Mouse (Mus musculus) embryonic facial prominence, embryonic 12.5 days (tissue): Measurements from ENCODE around the gene Rhd. TPM values are rescaled to one million over a fixed set of nuclear protein-coding genes. Genes with fewer than 3 reads are reported as not detected.
A peak's percentile ranks its signal among the peaks of the same experiment; 100 is the strongest.

ENCODE experiments used
- ATAC-seq: fragments of 200-750 bp; cut with Nextera tagmentation; 2 replicates; pipeline ENCODE4 v1.8.0; 2017; ENCODE audit not compliant: insufficient number of reproducible peaks, insufficient read depth, low FRiP score, low TSS enrichment
- H3K27ac ChIP-seq: fragments of 300-500 bp; sonication (generic); 2 replicates; pipeline ENCODE4 v1.5.1; 2016; ENCODE audit warnings: mild to moderate bottlenecking
- H3K27me3 ChIP-seq: fragments of 300-500 bp; sonication (generic); 2 replicates; pipeline ENCODE4 v1.6.1; 2016; ENCODE audit warnings: mild to moderate bottlenecking, moderate library complexity
- H3K36me3 ChIP-seq: fragments of 300-500 bp; sonication (generic); 2 replicates; pipeline ENCODE4 v1.6.1; 2016; ENCODE audit warnings: mild to moderate bottlenecking
- H3K4me1 ChIP-seq: fragments of 300-500 bp; sonication (generic); 2 replicates; pipeline ENCODE4 v1.6.1; 2016
- H3K4me2 ChIP-seq: fragments of 300-500 bp; sonication (generic); replicated peaks from 2 replicates; pipeline ENCODE4 v1.6.1; 2016; ENCODE audit warnings: mild to moderate bottlenecking, moderate library complexity
- H3K4me3 ChIP-seq: fragments of 300-500 bp; sonication (generic); 2 replicates; pipeline ENCODE4 v1.5.1; 2016; ENCODE audit warnings: mild to moderate bottlenecking
- H3K9ac ChIP-seq: fragments of 300-500 bp; sonication (generic); 2 replicates; pipeline ENCODE4 v1.6.1; 2016; ENCODE audit warnings: mild to moderate bottlenecking, moderate library complexity
- H3K9me3 ChIP-seq: fragments of 300-500 bp; sonication (generic); 2 replicates; pipeline ENCODE4 v1.6.1; 2016; ENCODE audit warnings: mild to moderate bottlenecking, moderate library complexity
- WGBS: fragments of 180-500 bp; shearing (Covaris S2); methylation state at CpG from one replicate; pipeline ENCODE4 v1.1.7; 2016; 5-methylcytosine and 5-hydroxymethylcytosine counted together
- polyA plus RNA-seq: library from polyadenylated mRNA; unstranded; fragments of >200 nt; fragmentation: Nextera tagmentation; extraction: Ambion mirVana; gene quantifications from 2 replicates; pipeline ENCODE4 v1.2.1, GENCODE M21; 2016

Gene Rhd
- polyA plus RNA-seq, 1 experiment from 2014 or later, result 6.8 TPM

- Histone ChIP-seq H3K4me2 (peak overlapping the region; percentile 54), H3K9me3 (no peaks in the 10 kb centered on the region), H3K27me3 (no peaks in the 10 kb centered on the region), H3K36me3 (peaks cover 27% of the 10 kb centered on the region), H3K27ac (no peak overlapping the region), H3K9ac (no peak overlapping the region), H3K4me1 (peaks cover 8% of the 10 kb centered on the region; the same call in 1 of the 2 replicates), H3K4me3 (peak overlapping the region; percentile 86)
- 32% methylated on average over 3 of the region's 3 CpGs for WGBS
- ATAC-seq, result no peak
These were observed 49.1 kb downstream of the Rhd start for GRCm38 (mm10) chr4:134913413-134913812.

- peak overlapping the region; percentile 94 for H3K9ac ChIP-seq
- peaks cover 8% of the 10 kb centered on the region; the same call in 1 of the 2 replicates for H3K4me1 ChIP-seq
- H3K36me3 ChIP-seq, result peaks cover 19% of the 10 kb centered on the region
- no peaks in the 10 kb centered on the region for H3K27me3 ChIP-seq
- ATAC-seq, result peak; percentile 24; the same call in 1 of the 2 replicates
- peak overlapping the region; percentile 54 for H3K4me2 ChIP-seq
- 1% methylated on average over 43 of the region's 43 CpGs for WGBS
- H3K27ac ChIP-seq, result peak overlapping the region; percentile 91
- H3K4me3 ChIP-seq, result peak overlapping the region; percentile 86
- no peaks in the 10 kb centered on the region for H3K9me3 ChIP-seq
These were observed 50.0 kb downstream of the Rhd start for GRCm38 (mm10) chr4:134914122-134914863.

GRCm38 (mm10) chr4:134914864-134915209, 50.5 kb downstream of the Rhd start, which contains the start of gene Tmem50a:
TSS of gene Tmem50a (minus strand) at chr4:134915024.
- no peaks in the 10 kb centered on the region for H3K9me3 ChIP-seq
- peak within 1 kb of the TSS; percentile 86 for H3K4me3 ChIP-seq
- under 1% methylated on average over 25 of the region's 25 CpGs for WGBS
- peak within 1 kb of the TSS; percentile 54 for H3K4me2 ChIP-seq
- peaks cover 15% of the 10 kb centered on the region for H3K36me3 ChIP-seq
- H3K27me3 ChIP-seq, result no peaks in the 10 kb centered on the region
- H3K27ac ChIP-seq, result peak within 1 kb of the TSS; percentile 91
- H3K4me1 ChIP-seq, result peaks cover 8% of the 10 kb centered on the region; the same call in 1 of the 2 replicates
- peak within 1 kb of the TSS; percentile 94 for H3K9ac ChIP-seq
- peak; percentile 86 for ATAC-seq

GRCm38 (mm10) chr4:134915223-134916050, 51.1 kb downstream of the Rhd start:
- WGBS, result 58% methylated on average over 14 of the region's 14 CpGs
- peak overlapping the region; percentile 91 for H3K27ac ChIP-seq
- peaks cover 13% of the 10 kb centered on the region for H3K36me3 ChIP-seq
- peak overlapping the region; percentile 54 for H3K4me2 ChIP-seq
- peak; percentile 57; the same call in 1 of the 2 replicates for ATAC-seq
- peak overlapping the region; percentile 94 for H3K9ac ChIP-seq
- no peaks in the 10 kb centered on the region for H3K9me3 ChIP-seq
- H3K4me1 ChIP-seq, result peaks cover 8% of the 10 kb centered on the region; the same call in 1 of the 2 replicates
- peak overlapping the region; percentile 86 for H3K4me3 ChIP-seq
- no peaks in the 10 kb centered on the region for H3K27me3 ChIP-seq

GRCm38 (mm10) chr4:134917194-134917593, 52.9 kb downstream of the Rhd start:
- no peak overlapping the region for H3K4me2 ChIP-seq
- no peak overlapping the region for H3K4me3 ChIP-seq
- no peak overlapping the region for H3K9ac ChIP-seq
- no peak overlapping the region for H3K27ac ChIP-seq
- H3K9me3 ChIP-seq, result no peaks in the 10 kb centered on the region
- ATAC-seq, result no peak
- 70% methylated on average over 3 of the region's 3 CpGs for WGBS
- peaks cover 4% of the 10 kb centered on the region; the same call in 1 of the 2 replicates for H3K36me3 ChIP-seq
- H3K4me1 ChIP-seq, result peaks cover 8% of the 10 kb centered on the region; the same call in 1 of the 2 replicates
- no peaks in the 10 kb centered on the region for H3K27me3 ChIP-seq

GRCm38 (mm10) chr4:134918381-134918780, 54.0 kb downstream of the Rhd start:
- ATAC-seq, result no peak
- Histone ChIP-seq H3K9ac (no peak overlapping the region), H3K27me3 (no peaks in the 10 kb centered on the region), H3K27ac (no peak overlapping the region), H3K4me3 (no peak overlapping the region), H3K9me3 (no peaks in the 10 kb centered on the region), H3K4me2 (no peak overlapping the region), H3K4me1 (peaks cover 4% of the 10 kb centered on the region; the same call in 1 of the 2 replicates), H3K36me3 (no peaks in the 10 kb centered on the region)
- WGBS, result 52% methylated on average over 7 of the region's 7 CpGs

GRCm38 (mm10) chr4:134919733-134920540, 55.6 kb downstream of the Rhd start:
- H3K4me3 ChIP-seq, result no peak overlapping the region
- no peak overlapping the region for H3K4me2 ChIP-seq
- peaks cover 3% of the 10 kb centered on the region; the same call in 1 of the 2 replicates for H3K4me1 ChIP-seq
- H3K9ac ChIP-seq, result no peak overlapping the region
- H3K36me3 ChIP-seq, result no peaks in the 10 kb centered on the region
- H3K27me3 ChIP-seq, result no peaks in the 10 kb centered on the region
- H3K27ac ChIP-seq, result no peak overlapping the region
- WGBS, result 41% methylated on average over 12 of the region's 12 CpGs
- no peak for ATAC-seq
- H3K9me3 ChIP-seq, result no peaks in the 10 kb centered on the region

GRCm38 (mm10) chr4:134920631-134921030, 56.3 kb downstream of the Rhd start:
- Histone ChIP-seq H3K4me3 (no peak overlapping the region), H3K36me3 (peaks cover 5% of the 10 kb centered on the region), H3K27me3 (no peaks in the 10 kb centered on the region), H3K4me2 (no peak overlapping the region), H3K4me1 (peaks cover 6% of the 10 kb centered on the region), H3K27ac (no peak overlapping the region), H3K9me3 (no peaks in the 10 kb centered on the region), H3K9ac (no peak overlapping the region)
- WGBS, result 92% methylated on average over 6 of the region's 6 CpGs
- no peak for ATAC-seq

- H3K36me3 ChIP-seq, result peaks cover 15% of the 10 kb centered on the region
- H3K27ac ChIP-seq, result no peak overlapping the region
- H3K4me1 ChIP-seq, result peaks cover 12% of the 10 kb centered on the region
- 97% methylated on average over 4 of the region's 4 CpGs for WGBS
- H3K27me3 ChIP-seq, result no peaks in the 10 kb centered on the region
- H3K4me3 ChIP-seq, result no peak overlapping the region
- ATAC-seq, result no peak
- no peak overlapping the region for H3K4me2 ChIP-seq
- H3K9me3 ChIP-seq, result no peaks in the 10 kb centered on the region
- H3K9ac ChIP-seq, result no peak overlapping the region
These were observed 57.4 kb downstream of the Rhd start for GRCm38 (mm10) chr4:134921703-134922102.

GRCm38 (mm10) chr4:134922111-134922924, 58.0 kb downstream of the Rhd start:
- 53% methylated on average over 10 of the region's 10 CpGs for WGBS
- Histone ChIP-seq H3K4me3 (peak overlapping the region; percentile 100), H3K27me3 (no peaks in the 10 kb centered on the region), H3K4me2 (peak overlapping the region; percentile 71), H3K9me3 (no peaks in the 10 kb centered on the region), H3K27ac (peak overlapping the region; percentile 85), H3K9ac (peak overlapping the region; percentile 57), H3K4me1 (peaks cover 12% of the 10 kb centered on the region), H3K36me3 (peaks cover 20% of the 10 kb centered on the region)
- no peak for ATAC-seq
